Mouse (Mus musculus) stomach, postnatal 0 days (tissue): Measurements from ENCODE around the gene Hand1.

Experiments
- CTCF ChIP-seq: IDR thresholded peaks from 2 replicates; pipeline ENCODE4 v1.5.1; 2016; ENCODE audit warnings: antibody characterized with exemption, low read depth, mild to moderate bottlenecking, moderate library complexity
- EP300 ChIP-seq: optimal IDR thresholded peaks from 2 replicates; pipeline ENCODE3; 2016; ENCODE audit warnings: antibody characterized with exemption

- TF ChIP-seq CTCF: peak; percentile 82
- no peak for TF ChIP-seq EP300
These were observed 44.7 kb downstream of the Hand1 start for GRCm38 (mm10) chr11:57787913-57788312.
